In the genomic region with DNA sequence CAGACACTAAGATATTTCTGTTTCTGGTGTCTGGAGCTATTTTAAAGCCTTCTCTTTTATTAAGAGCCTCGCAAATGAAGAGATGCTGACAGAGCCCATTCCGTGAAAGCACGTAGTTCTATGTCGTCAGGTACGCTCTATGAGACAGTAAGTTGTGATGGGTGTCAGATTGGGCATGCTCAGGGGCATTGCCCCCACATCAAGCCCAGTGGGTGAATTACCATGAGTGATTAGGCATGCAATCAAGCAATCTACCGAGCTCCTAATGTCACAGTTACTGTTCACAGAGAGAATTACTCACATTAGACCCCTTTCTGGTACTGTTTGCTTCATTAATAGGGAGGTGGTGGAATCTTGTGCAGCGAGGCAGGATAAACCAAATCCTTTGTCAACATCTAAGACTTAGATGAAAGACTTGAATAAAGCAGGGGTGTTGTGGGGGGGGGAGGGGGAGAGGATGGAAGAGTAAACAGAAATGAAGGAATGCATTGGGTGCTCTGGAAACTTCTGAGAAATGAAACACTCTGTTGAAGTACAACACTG, we compare ENCODE assay signal across 26 mouse cellular contexts.
A peak's percentile ranks its signal among the peaks of the same experiment; 100 is the strongest.
DNase-seq lines count a peak whose midpoint lies in the region; ATAC-seq and TF ChIP-seq lines count a peak whose summit lies in the region.
"Had no signal": no experiment of that assay in that cellular context is flagged by ENCODE, and none has a peak within 500 bp of the region (broad histone marks: within the 10 kb centered on the region; RNA-seq: fewer than 3 reads in every experiment).

No protein-coding gene starts in this region.

- peak overlapping the region; percentile 25; the same call in 1 of the 2 replicates for H3K4me2 ChIP-seq in forebrain, embryonic 12.5 days
- no peak overlapping the region for H3K4me2 ChIP-seq in forebrain, postnatal 0 days (ENCODE audit: low read depth)
- H3K4me2 ChIP-seq: embryonic facial prominence, embryonic 12.5 days; heart, embryonic 13.5 days; hindbrain, embryonic 14.5 days; kidney, embryonic 15.5 days; neural tube, embryonic 12.5 days had no signal

- no peak overlapping the region for H3K9ac ChIP-seq in forebrain, embryonic 12.5 days
- H3K9ac ChIP-seq in forebrain, postnatal 0 days = no peak overlapping the region
- H3K9ac ChIP-seq: embryonic facial prominence, embryonic 12.5 days; heart, embryonic 13.5 days; hindbrain, embryonic 14.5 days; kidney, embryonic 15.5 days; liver, embryonic 14.5 days; neural tube, embryonic 12.5 days had no signal

- peak; percentile 80 for ATAC-seq in forebrain, embryonic 12.5 days (ENCODE audit: low FRiP score)
- ATAC-seq in forebrain, postnatal 0 days = no peak

- H3K9me3 ChIP-seq in forebrain, embryonic 12.5 days = no peaks in the 10 kb centered on the region
- H3K9me3 ChIP-seq in forebrain, postnatal 0 days (ENCODE audit: low read length) = no peaks in the 10 kb centered on the region
- H3K9me3 ChIP-seq: embryonic facial prominence, embryonic 12.5 days; heart, embryonic 13.5 days; kidney, embryonic 15.5 days; neural tube, embryonic 12.5 days had no signal

- H3K27ac ChIP-seq in forebrain, embryonic 12.5 days = no peak overlapping the region
- H3K27ac ChIP-seq in forebrain, postnatal 0 days (ENCODE audit: low read depth, low read length) = no peak overlapping the region
- H3K27ac ChIP-seq: embryonic facial prominence, embryonic 12.5 days; heart, embryonic 13.5 days; hindbrain, embryonic 14.5 days; kidney, embryonic 15.5 days; liver, embryonic 14.5 days; macrophage; neural tube, embryonic 12.5 days had no signal

- H3K4me3 ChIP-seq in forebrain, embryonic 12.5 days (replicated peaks) = no peak overlapping the region
- no peak overlapping the region for H3K4me3 ChIP-seq in forebrain, postnatal 0 days (ENCODE audit: low read depth, low read length)
- H3K4me3 ChIP-seq: embryonic facial prominence, embryonic 12.5 days; heart, embryonic 13.5 days; kidney, embryonic 15.5 days; myocyte; neural tube, embryonic 12.5 days had no signal

- intact Hi-C loops in left cerebral cortex, postnatal 14 days (cut with DNase I) = no loop called here

- no peak for TF ChIP-seq POLR2A in brain, embryonic 14.5 days (IDR thresholded peaks at IDR 0.05; ENCODE audit: borderline replicate concordance, extremely low read depth, insufficient read depth, insufficient read length, poor library complexity, severe bottlenecking)

- H3K4me1 ChIP-seq in forebrain, embryonic 12.5 days = peaks cover 17% of the 10 kb centered on the region
- H3K4me1 ChIP-seq in forebrain, postnatal 0 days (ENCODE audit: insufficient read depth) = no peaks in the 10 kb centered on the region
- H3K4me1 ChIP-seq: embryonic facial prominence, embryonic 12.5 days; heart, embryonic 13.5 days; kidney, embryonic 15.5 days; neural tube, embryonic 12.5 days had no signal

- peak; percentile 54 for DNase-seq in brain, embryonic 14.5 days (ENCODE audit: low read depth)
- DNase-seq in forebrain, postnatal 0 days = peak; percentile 13
- peak; percentile 35 for DNase-seq in retina, embryonic 14.5 days (ENCODE audit: low spot score)
- no peak for DNase-seq in left cerebral cortex, postnatal 14 days (ENCODE audit: low spot score in 2 of 2)
- no peak for DNase-seq in layer of hippocampus, adult 9-11 months
- DNase-seq: adrenal gland, postnatal 25 days; B cell, adult 2 months; cerebellum, adult 18-20 months; embryo, embryonic 11 days; heart, postnatal 10 days; kidney, adult 18-20 months; kidney, postnatal 25 days; layer of hippocampus, postnatal 36 days; liver; lung, adult 2 months; lung, postnatal 10 days; thymus, postnatal 4 days had no signal

- no peaks in the 10 kb centered on the region for H3K27me3 ChIP-seq in forebrain, embryonic 12.5 days
- no peaks in the 10 kb centered on the region for H3K27me3 ChIP-seq in forebrain, postnatal 0 days (ENCODE audit: insufficient read depth, low read length)
- H3K27me3 ChIP-seq: embryonic facial prominence, embryonic 12.5 days; heart, embryonic 13.5 days; kidney, embryonic 15.5 days; neural tube, embryonic 12.5 days had no signal

- WGBS in forebrain, embryonic 12.5 days = 32% methylated on average over 7 of the region's 7 CpGs
- 23% methylated on average over 7 of the region's 7 CpGs for WGBS in forebrain, postnatal 0 days

- TF ChIP-seq CTCF in brain, embryonic 14.5 days (IDR thresholded peaks at IDR 0.05; ENCODE audit: borderline replicate concordance, extremely low read depth, insufficient read depth, insufficient read length) = no peak
- TF ChIP-seq CTCF in forebrain, postnatal 0 days (IDR thresholded peaks at IDR 0.05; ENCODE audit: low read depth) = no peak

- no peaks in the 10 kb centered on the region for H3K36me3 ChIP-seq in forebrain, embryonic 12.5 days (replicated peaks)
- H3K36me3 ChIP-seq in forebrain, postnatal 0 days (ENCODE audit: insufficient read depth) = no peaks in the 10 kb centered on the region
- H3K36me3 ChIP-seq: embryonic facial prominence, embryonic 12.5 days; heart, embryonic 13.5 days; kidney, embryonic 15.5 days; neural tube, embryonic 12.5 days had no signal

Comparison
In these comparisons a context has a peak if more than half of its experiments do, and no peak if none do; other contexts are left out.
1. DNase-seq: peak in brain, embryonic 14.5 days (single experiment), forebrain, postnatal 0 days (single experiment) and retina, embryonic 14.5 days (single experiment); none in left cerebral cortex, postnatal 14 days (0 of 2) and layer of hippocampus, adult 9-11 months (single experiment).